Mouse (Mus musculus) heart, postnatal 14 days (tissue): Measurements from ENCODE around the gene Tulp3. TPM values are rescaled to one million over a fixed set of nuclear protein-coding genes. Genes with fewer than 3 reads are reported as not detected.
A peak's percentile ranks its signal among the peaks of the same experiment; 100 is the strongest.
"Not testable (repeated sequence)": the region's sequence is repeated elsewhere in the genome, so short reads cannot be mapped to it uniquely, and the experiment has no call there.

Source experiments
- DNase-seq, 2 experiments: peaks; one replicate each; pipeline ENCODE4 v3.0.0; 2021 to 2022
- intact Hi-C: fragments of 180-260 bp; cut with DNase I; formaldehyde crosslinking; loops from one replicate; pipeline ENCODE4 v1.15.1; 2025
- total RNA-seq, 2 experiments: library from RNA; stranded (reverse); gene quantifications; 2 replicates each; pipeline ENCODE4 v1.2.3; 2021

The Tulp3 gene
- total RNA-seq, 2 experiments from 2014 or later, result 8.0 to 8.3 TPM

DNA sequence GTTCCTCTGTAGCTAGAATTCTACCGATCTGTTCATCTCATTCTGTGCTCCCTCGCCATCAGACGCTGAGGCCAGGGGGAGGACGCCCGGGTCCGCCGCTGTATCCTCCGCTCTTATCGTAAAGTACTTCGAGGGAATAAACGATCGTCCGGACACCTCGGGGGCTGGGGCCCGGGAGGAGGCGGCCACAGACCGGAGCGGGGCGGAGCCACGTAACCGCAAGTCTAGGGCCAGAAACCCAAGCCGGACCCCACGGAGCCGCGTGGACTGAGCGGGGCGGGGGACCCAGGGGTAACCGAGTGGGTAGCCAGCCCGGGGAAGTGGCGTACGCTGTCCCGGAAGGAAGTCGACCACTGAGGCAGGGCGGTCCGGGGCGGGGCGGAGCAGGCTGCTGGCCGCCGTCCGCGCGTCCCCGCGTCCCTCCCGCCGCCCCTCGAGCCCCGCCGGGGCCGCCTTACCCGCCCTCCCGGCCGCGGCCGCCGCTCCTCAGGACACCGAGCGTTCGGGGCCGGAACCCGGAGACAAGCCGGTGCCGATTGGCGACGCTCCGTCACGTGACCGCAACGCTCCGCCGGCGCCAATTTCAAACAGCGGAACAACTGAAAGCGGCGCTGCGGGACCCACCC is 6.8 kb upstream of the Tulp3 start, which contains the start of the genes Rhno1 and Foxm1:
Gene Rhno1 (minus strand): TSS at position 531 of the 626 bp plus-strand sequence.
Gene Foxm1 (plus strand): TSS at position 587 of the 626 bp plus-strand sequence.
- intact Hi-C loops, result no loop called here
- peak; percentile 87 to 88 for DNase-seq

DNA sequence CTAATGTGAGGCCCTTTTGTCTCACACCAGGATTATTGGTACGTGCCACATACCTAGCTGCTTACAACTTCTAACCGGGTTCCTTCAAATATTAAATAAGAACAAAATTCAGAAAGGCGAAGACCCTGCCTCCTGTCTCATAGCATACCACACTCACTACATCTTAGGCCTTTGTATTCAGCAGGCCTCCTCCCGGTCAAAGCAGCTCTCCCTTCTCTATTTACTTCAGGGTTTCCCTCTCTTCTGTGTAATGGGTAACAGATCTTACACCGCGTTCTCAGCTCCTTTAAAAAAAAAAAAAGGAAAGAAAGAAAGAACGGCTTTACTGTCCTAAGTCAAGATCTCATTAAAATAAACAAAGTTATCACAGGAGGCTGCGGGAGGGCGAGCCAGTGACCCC is 6.2 kb upstream of the Tulp3 start:
- no peak for DNase-seq
- intact Hi-C loops, result no loop called here

DNA sequence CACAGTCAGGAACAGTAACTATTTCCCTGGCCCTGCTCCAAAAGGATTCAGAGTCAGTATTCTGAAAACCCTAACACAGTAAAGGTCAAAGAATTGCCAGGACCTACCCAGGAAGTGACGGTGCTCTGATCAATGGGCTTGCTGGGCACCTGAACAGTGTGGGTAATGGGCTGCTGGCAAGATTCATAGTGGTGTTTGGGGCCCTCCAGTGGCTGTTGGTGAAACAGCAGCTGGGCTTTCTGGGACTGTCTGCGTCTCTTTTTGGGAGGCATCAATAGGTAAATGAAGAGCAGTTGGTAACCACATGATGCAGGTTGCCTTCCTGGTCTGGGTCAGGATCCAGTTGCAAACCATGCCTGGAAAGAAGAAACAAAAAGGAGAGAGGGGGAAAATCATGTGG is 3.3 kb upstream of the Tulp3 start:
- intact Hi-C loops, result loop anchor here (2.0 to 5.0 kb wide), 2 partner anchors 40 to 127 kb away; no protein-coding TSS in a partner anchor

DNA sequence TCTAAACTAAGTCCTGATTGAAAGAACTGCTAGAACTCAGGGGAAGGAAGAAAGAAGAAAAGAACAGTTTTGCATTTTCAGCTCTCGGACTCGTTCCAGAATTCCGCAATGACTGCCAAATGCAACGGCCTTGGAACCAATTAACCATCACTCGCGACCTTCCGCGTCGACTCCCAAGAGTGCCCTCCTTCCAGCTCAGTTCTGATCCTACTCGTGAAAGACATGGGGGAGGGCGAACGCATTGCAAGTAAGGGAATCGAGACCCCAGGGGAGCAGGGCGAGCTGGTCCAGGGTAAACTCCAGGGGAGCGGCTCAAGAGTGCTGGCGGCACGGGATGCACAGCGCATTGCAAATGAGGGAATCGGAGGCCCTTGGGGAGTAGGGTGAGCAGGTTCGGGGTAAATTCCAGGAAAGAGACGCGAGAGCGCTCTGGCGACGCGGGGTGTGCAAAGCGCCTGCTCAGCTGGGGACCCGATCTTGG is 410 bp downstream of the Tulp3 start:
- intact Hi-C loops, result loop anchor here (5.0 kb wide), 1 partner anchor 123 kb away; no protein-coding TSS in a partner anchor
- DNase-seq, result peak in 1 of 2 experiments; percentile 46

More for the DNA sequence above, 3.3 kb upstream of the Tulp3 start:
- DNase-seq, result peak; percentile 61 to 69

DNA sequence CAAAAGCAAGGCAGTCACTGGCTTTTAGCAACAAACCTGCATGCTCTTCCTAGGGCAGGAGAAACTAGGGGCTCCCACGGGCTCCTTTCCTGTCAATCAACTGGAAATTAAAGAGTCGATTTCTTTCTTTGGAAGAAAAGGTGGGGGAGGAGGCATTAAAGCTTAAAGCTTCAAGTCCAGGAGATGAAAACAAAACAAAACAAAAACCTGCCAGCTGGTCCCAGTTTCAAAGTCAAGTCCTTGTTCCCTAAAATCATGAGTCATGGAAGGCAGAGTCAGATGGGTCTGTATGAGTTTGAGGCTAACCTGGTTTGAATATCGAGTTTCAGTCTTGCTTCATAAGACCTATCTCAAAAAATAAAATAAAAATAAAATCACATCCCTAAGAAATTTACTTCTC is 1.5 kb downstream of the Tulp3 start:
- intact Hi-C loops, result no loop called here
- DNase-seq, result no peak

DNA sequence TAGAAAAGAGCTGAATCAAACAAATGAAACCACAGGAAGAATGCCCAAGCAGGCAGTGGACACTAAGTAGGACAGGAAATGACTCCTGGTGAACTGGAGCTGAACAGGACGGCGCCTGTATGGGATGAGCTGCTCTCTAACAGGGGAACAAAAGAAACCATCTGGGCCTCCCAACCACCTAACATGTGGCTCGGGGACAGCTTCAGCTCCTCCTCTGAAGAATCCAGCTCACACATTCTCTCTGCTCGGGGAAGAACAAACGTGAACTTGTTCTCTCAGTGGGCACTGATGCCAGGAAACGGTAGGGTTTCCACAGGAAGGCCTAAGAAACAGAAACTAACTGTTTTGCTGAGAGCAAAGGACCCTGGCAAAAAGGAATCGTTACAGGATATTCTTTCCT is 5.9 kb downstream of the Tulp3 start:
- no peak for DNase-seq
- intact Hi-C loops, result no loop called here

DNA sequence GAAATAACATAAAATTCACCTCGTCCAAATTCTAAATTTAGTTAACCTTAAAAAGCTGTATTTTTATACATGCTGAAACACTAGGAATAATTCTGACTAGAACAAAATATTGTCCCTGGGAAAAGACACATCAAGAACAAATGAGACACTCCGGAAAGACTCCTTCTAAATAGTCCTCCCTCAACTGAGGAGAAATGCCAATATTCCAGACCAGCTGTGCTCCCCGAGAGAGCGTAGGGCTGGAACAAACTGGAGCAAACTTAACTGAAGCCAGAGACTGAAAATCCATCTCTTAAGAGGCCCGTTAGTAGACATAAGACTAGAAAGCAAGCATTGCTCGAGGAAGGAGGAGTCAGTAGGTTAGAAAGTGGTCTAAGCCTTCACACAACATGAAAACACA is 8.9 kb downstream of the Tulp3 start:
- peak in 1 of 2 experiments; percentile 18 for DNase-seq
- intact Hi-C loops, result no loop called here

DNA sequence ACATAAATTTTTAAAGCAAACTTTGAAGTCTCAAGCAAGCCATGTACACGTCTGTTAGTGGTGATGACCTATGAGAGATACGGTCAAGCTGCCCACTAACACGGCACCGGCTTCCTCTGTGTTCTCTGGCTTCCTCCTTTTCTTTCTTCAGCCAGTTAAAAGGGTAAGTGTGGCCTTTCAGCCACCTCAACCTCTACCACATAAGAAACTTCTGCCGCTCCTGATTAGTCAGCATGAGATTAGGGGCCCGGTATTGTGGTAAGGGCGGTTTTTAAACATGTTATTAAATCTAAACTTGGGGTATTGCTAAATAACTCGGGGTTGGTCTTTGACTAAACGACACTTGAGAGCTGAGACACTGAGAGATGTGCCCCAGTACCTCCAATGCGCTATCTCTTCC is 10.0 kb downstream of the Tulp3 start:
- no peak for DNase-seq
- intact Hi-C loops, result no loop called here

DNA sequence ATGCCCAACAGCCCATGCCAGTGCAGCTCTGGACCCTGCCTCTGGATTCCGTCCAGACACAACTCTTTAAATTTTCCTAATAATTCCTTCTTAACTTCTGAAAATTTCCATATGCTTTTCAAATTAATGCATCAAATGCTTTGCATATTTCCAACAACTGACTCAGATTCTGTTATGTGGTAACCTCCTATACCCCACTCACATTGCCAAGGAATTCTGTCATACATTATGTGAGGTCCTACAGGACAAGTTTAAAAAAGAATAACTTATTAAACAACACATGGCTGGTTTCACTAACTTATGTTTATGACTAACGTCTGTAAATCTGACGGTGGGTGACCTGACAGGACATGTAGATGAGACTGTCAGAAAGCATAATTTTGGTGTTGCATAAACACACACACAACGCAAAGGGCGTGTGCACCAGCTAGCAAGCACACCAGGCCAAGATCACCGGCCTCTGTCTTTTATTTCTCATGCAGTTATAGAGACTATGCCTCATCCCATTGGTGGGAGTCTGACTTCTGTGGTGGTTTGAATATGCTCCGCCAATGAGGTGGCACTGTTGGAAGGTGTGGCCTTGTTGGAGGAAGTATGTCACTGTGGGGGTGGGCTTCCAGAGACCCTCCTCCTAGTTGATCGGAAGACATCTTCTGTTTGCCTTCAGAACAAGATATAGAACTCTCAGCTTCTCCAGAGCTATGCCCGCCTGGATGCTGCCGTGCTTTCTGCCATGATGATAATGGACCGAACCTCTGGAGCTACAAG is 13.5 kb downstream of the Tulp3 start:
- intact Hi-C loops, result no loop called here
- DNase-seq, result no peak

DNA sequence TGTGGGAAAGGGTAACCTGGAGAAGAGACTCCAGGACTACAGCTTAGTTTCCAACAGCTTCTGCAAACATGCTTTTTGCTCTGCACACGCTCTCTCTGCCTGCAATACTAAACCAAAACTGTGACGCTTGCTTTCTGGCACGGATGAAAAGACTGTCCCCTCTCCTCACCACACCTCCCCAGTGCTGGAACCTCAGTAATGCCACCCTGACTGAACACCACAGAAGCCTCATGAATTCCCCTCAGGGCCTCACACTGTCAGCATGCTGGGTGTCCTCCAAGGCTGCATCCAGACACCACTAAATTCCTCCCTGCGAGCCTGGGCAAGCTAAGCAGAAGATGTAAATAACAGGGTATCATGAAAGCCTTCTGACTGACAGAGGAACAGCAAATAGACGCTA is 16.8 kb downstream of the Tulp3 start:
- intact Hi-C loops, result no loop called here

DNA sequence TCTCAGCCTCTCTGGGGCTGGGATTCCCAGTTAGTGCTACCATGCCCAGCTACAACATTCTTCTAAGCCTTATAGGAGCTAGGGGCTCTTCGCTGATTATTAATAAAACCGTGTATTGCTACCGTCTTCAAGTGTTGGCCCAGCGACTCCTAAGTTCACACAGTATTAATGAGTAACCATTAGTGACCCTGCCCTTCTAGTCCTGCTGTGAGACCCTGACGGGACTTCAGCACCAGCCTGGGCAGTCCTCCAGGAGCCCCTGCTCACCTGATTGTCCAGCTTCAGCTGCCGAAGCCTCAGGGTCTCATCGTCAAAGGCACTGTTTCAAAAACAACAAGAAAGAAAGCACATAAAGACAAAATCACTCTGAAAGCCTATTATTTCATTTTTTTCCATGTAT is 18.2 kb downstream of the Tulp3 start:
- intact Hi-C loops, result no loop called here
- no peak for DNase-seq

More for the DNA sequence above, 16.8 kb downstream of the Tulp3 start:
- DNase-seq, result no peak

DNA sequence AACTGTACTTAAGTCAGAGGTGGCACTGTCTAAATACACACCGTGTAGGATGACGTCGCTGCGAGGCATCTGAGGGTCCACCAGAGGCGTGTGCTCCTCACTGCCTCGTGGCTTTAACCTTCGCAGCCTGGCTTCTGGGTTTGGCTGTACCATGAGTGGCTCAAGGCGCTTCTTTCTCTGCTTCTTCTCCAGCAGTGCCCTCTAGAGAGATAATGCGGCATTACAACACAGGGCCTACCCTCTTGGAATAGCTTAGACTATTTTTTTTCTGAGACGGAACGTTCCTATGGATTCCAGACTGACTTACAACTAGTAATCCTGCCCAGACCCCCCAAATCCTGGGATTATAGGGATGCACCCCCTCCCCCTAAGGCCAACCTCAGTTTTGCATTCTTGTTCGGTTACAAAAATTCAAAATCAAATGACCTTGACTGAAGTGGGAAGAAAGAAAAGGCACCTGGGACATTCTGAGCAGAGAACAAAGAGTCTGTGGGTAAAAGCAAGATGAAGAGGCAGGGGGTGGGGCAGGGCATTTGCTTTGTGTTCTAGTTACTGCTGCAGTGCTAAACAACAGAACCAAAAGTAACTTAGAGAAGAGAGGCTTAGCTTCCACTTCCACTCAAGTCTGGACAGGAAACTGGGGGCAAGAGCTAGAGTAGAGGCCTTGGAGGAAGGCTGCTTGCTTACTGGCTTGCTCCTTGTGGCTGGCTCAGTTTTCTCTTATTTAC is 21.1 kb downstream of the Tulp3 start:
- intact Hi-C loops, result no loop called here
- peak; percentile 59 to 82 for DNase-seq

DNA sequence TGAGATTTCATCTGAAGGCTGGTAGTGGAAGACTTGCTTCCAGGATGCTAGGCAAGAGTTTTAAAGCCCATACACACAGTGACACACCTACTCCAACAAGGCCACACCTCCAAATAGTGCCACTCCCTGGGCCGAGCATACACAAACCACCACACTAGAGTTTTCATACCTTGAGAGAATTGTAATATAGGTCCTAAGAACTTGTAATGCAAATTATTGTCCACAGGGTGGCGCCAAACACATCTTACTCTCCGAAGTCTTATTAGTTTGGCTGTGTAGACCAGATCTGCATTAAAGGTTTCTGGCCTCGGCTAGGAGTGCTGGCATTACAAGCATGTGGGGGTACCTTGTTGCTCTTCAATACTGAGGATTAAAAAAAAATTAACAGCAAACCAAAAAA is 37.3 kb downstream of the Tulp3 start:
- intact Hi-C loops, result loop anchor here (1.0 to 2.0 kb wide), 3 partner anchors 40 to 160 kb away; no protein-coding TSS in a partner anchor
- DNase-seq, result peak; percentile 52 to 74

DNA sequence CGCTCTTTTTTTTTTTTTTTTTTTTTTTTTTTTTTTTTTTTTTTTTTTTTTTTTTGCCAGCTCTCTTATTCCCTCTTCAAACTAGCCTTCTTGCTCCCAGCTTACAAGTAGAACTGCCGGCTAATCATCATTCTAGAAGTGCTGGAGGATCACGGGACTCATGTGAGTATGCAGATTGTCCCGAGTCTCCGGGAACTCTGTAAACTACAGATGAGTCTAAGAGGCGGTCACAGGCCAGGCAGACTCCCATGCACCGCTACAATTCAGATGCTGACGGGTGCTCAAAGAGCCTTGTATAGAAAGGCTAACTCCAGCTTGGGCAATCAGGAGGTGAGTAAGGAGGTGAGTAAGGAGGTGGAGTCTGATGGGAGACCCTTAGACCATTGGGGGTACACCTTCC is 40.1 kb downstream of the Tulp3 start:
- intact Hi-C loops, result no loop called here
- DNase-seq, result no peak

DNA sequence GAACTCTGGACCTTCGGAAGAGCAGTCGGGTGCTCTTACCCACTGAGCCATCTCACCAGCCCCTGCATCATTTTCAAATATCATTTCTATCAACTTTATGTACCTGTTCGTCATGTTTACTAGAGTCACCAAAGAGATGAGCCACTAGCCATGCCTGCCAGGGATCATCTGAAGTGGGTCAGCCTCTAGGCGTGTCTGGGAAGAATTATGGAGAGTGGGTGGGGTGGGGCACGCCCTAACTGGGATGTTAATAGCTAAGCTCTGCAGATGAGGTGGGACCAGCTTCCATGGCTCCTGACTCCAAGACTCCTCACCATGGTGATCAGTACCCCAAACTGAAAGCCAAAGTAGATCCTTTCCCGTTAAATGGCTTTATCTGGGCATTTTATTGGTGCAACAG is 40.9 kb downstream of the Tulp3 start:
- DNase-seq, result no peak
- intact Hi-C loops, result no loop called here

DNA sequence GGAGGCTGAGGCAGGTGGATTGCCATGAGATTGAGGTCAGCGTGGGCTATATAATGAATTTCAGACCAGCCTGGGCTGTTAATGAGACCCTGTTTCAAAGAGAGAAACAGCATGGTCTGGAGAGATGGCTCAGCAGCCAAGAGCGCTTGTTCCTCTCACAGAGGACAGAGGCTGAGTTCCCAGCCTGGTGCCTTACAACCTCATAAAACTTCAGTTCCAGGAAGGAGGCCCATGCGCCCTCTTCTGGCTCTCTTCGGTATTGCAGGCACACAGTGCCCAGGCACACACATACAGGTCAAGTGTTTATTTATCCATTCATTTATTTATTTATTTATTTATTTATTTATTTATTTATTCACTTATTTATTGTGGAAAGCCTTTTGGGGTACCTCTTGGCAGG is 47.3 kb downstream of the Tulp3 start:
- peak; percentile 57 to 79 for DNase-seq
- intact Hi-C loops, result loop anchor here (2.0 kb wide), 1 partner anchor 74 kb away; no protein-coding TSS in a partner anchor

DNA sequence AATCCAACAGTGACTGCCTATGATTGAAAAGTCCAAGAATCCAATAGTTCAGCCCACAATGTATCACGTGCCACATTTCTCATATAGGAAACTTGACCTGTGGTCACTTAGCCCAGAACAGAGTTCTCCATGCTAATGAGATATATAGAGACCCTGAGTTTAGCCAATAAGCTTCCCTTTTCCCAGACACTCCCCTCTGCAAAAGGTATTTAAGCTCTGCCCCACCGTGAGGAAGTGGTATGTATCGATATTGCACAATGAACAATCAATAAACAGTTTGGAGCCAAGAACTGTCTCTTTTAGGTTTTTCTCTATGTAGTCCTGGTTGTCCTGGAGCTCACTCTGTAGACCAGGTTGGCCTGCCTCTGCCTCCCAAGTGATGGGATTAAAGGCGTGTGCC is 50.9 kb downstream of the Tulp3 start:
- intact Hi-C loops, result loop anchor here (5.0 kb wide), 1 partner anchor 38 kb away; no protein-coding TSS in a partner anchor
- DNase-seq, result no peak

DNA sequence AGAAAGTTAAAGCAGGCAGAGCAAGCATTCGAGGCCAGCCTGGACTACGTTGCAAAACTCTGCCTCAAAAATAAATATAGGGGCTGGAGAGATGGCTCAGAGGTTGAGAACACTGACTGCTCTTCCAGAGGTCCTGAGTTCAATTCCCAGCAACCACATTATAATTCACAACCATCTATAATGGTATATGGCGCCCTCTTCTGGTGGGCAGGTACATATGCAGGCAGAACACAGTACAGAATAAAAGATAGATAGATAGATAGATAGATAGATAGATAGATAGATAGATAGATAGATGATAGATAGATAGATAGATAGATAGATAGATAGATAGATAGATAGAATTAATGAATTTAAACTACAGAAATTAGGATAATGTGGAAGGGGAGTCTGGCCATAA is 53.0 kb downstream of the Tulp3 start:
- intact Hi-C loops, result loop anchor here (5.0 kb wide), 1 partner anchor 35 kb away; no protein-coding TSS in a partner anchor
- DNase-seq, result not testable (repeated sequence)

DNA sequence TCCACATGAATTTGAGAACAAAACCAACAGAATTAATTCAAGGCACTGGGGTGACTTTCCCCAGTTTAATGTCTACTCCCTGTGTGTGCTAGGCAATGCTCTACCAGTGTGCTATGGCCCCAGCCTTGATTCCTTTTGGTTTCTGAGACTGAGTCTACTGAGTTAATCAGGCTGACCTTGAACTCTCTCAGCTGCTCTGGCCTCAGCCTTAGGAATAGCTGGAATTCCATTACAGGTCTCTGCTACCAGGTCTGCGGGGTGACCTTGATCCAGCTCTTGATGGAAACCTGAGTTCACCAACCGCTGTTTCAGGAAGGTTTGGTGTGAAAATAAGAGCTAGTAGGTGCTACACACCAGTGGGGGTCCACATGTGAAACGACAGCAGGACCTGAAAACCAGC is 53.8 kb downstream of the Tulp3 start:
- intact Hi-C loops, result loop anchor here (5.0 kb wide), 1 partner anchor 35 kb away; no protein-coding TSS in a partner anchor
- DNase-seq, result no peak

DNA sequence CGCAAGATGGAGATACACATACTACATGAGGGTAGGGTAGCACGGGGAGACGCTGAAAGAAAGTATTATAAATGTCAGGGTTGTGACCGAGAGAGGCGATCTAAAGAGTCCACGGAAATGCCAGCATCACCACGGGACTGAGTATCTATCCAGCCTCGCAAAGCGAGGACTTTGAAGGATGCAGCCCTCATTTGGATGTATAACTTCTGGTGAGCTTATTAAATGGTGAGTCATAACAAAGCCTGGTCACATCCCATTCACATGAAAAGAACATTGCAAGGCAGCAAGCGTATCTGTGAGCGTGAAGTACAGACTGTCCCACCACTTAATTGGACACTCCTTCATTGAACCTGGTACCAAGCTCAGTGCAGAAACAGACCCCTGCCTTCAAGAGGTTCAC is 54.2 kb downstream of the Tulp3 start:
- DNase-seq, result no peak
- intact Hi-C loops, result loop anchor here (5.0 kb wide), 1 partner anchor 34 kb away; no protein-coding TSS in a partner anchor
